Mouse (Mus musculus) stomach, embryonic 15.5 days (tissue): ENCODE measurements at regions not wholly inside any gene's neighbourhood (a gene's known extent, or its start where the extent isn't known, plus 50 kb on each side); places are given as distances from the start of the nearest gene placed in this dataset.

ENCODE experiments used
- ATAC-seq: fragments of 200-750 bp; cut with Nextera tagmentation; 2 replicates; pipeline ENCODE4 v1.8.0; 2017; ENCODE audit warnings: low read depth, moderate number of reproducible peaks, moderate TSS enrichment; ENCODE audit not compliant: insufficient read depth, low FRiP score
- H3K27ac ChIP-seq: fragments of 300-500 bp; sonication (generic); 2 replicates; pipeline ENCODE4 v1.5.1; 2015; ENCODE audit warnings: mild to moderate bottlenecking, inconsistent platforms
- H3K27me3 ChIP-seq: fragments of 300-500 bp; sonication (generic); replicated peaks from 2 replicates; pipeline ENCODE4 v1.6.1; 2015; ENCODE audit warnings: inconsistent platforms
- H3K36me3 ChIP-seq: fragments of 300-500 bp; sonication (generic); 2 replicates; pipeline ENCODE4 v1.6.1; 2015; ENCODE audit warnings: inconsistent platforms
- H3K4me1 ChIP-seq: fragments of 300-500 bp; sonication (generic); 2 replicates; pipeline ENCODE4 v1.6.1; 2015; ENCODE audit warnings: inconsistent platforms
- H3K4me2 ChIP-seq: fragments of 300-500 bp; sonication (generic); 2 replicates; pipeline ENCODE4 v1.6.1; 2015; ENCODE audit warnings: mild to moderate bottlenecking, inconsistent platforms
- H3K4me3 ChIP-seq: fragments of 300-500 bp; sonication (generic); replicated peaks from 2 replicates; pipeline ENCODE4 v1.5.1; 2015; ENCODE audit warnings: inconsistent platforms
- H3K9ac ChIP-seq: fragments of 300-500 bp; sonication (generic); 2 replicates; pipeline ENCODE4 v1.6.1; 2015; ENCODE audit warnings: inconsistent platforms
- H3K9me3 ChIP-seq: fragments of 300-500 bp; sonication (generic); 2 replicates; pipeline ENCODE4 v1.6.1; 2016; ENCODE audit warnings: inconsistent platforms
- WGBS: fragments of 180-500 bp; shearing (Covaris S2); methylation state at CpG from one replicate; pipeline ENCODE4 v1.1.7; 2015; 5-methylcytosine and 5-hydroxymethylcytosine counted together

DNA sequence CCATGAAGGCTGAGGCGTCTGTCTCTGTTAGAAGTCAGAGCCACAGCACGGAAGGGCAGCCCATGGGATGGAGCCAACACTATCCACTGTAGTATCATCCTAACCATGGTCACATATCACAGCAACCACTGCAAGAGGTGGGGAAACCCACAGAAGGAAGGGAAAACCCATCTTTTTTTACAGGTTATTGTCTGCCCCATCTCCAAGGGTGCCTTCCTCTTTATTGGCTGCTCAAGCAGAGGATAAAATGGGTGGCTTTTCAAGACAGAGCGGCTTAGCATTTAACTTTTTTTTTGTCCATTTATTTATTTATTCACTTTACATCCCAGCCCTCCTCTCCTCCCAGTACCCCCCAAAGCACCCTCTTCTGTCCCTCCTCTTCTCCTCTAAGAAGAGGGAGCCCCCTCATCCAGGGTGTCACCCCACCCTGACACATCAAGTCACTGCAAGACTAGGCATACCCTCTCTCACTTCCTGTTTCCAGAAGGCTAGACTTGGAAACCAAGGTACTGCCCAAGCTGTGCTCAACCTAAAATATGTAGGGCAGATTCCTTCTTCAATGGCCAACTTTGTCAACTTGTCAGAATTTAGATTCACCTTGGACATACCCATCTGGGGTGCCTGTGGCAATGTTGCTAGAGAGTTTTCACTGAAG, 51.1 kb upstream of the Egr2 start:
- Histone ChIP-seq H3K36me3 (no peaks in the 10 kb centered on the region), H3K4me3 (no peak overlapping the region), H3K27ac (no peak overlapping the region), H3K27me3 (no peaks in the 10 kb centered on the region), H3K4me1 (no peaks in the 10 kb centered on the region), H3K9ac (no peak overlapping the region), H3K4me2 (no peak overlapping the region), H3K9me3 (no peaks in the 10 kb centered on the region)
- 84% methylated on average over 3 of the region's 3 CpGs for WGBS
- no peak for ATAC-seq
